Mouse (Mus musculus) forebrain, embryonic 16.5 days (tissue): ENCODE measurements around the gene Mtss1l. TPM values are rescaled to one million over a fixed set of nuclear protein-coding genes. Genes with fewer than 3 reads are reported as not detected.
A peak's percentile ranks its signal among the peaks of the same experiment; 100 is the strongest.

Experiments used
- ATAC-seq: fragments of 200-750 bp; cut with Nextera tagmentation; 2 replicates; pipeline ENCODE4 v1.8.0; 2017; ENCODE audit warnings: mild to moderate bottlenecking, moderate library complexity
- H3K27ac ChIP-seq: fragments of 300-500 bp; sonication (generic); 2 replicates; pipeline ENCODE4 v1.5.1; 2014; ENCODE audit warnings: low read length, control low read depth
- H3K27me3 ChIP-seq: fragments of 300-500 bp; sonication (generic); replicated peaks from 2 replicates; pipeline ENCODE4 v1.6.1; 2014; ENCODE audit warnings: low read length; ENCODE audit not compliant: control insufficient read depth, insufficient read depth
- H3K36me3 ChIP-seq: fragments of 300-500 bp; sonication (generic); 2 replicates; pipeline ENCODE4 v1.6.1; 2014; ENCODE audit not compliant: control insufficient read depth, insufficient read depth
- H3K4me1 ChIP-seq: fragments of 300-500 bp; sonication (generic); replicated peaks from 2 replicates; pipeline ENCODE4 v1.6.1; 2014; ENCODE audit warnings: low read length; ENCODE audit not compliant: control insufficient read depth, insufficient read depth
- H3K4me2 ChIP-seq: fragments of 300-500 bp; sonication (generic); 2 replicates; pipeline ENCODE4 v1.6.1; 2014; ENCODE audit warnings: mild to moderate bottlenecking, low read length, control low read depth
- H3K4me3 ChIP-seq: fragments of 300-500 bp; sonication (generic); replicated peaks from 2 replicates; pipeline ENCODE4 v1.5.1; 2014; ENCODE audit warnings: mild to moderate bottlenecking, low read length, control low read depth
- H3K9ac ChIP-seq: fragments of 300-500 bp; sonication (generic); replicated peaks from 2 replicates; pipeline ENCODE4 v1.6.1; 2014; ENCODE audit warnings: low read depth, low read length, control low read depth
- H3K9me3 ChIP-seq: fragments of 300-500 bp; sonication (generic); 2 replicates; pipeline ENCODE4 v1.6.1; 2016; ENCODE audit warnings: low read length; ENCODE audit not compliant: control insufficient read depth
- WGBS: fragments of 180-500 bp; shearing (Covaris S2); extraction: QIAGEN DNeasy Blood & Tissue Kit; methylation state at CpG from one replicate; pipeline ENCODE4 v1.1.7; 2014; 5-methylcytosine and 5-hydroxymethylcytosine counted together
- polyA plus RNA-seq: library from polyadenylated mRNA; unstranded; fragments of >200 nt; fragmentation: Nextera tagmentation; extraction: Ambion mirVana; gene quantifications from 2 replicates; pipeline ENCODE4 v1.2.1, GENCODE M21; 2015

Gene Mtss1l
- 24.6 and 24.8 TPM in 2 replicates for polyA plus RNA-seq

- no peaks in the 10 kb centered on the region for H3K27me3 ChIP-seq
- peak within 1 kb of the TSS; percentile 89 for H3K4me2 ChIP-seq
- H3K36me3 ChIP-seq: no peaks in the 10 kb centered on the region
- WGBS: 4% methylated on average over 61 of the region's 75 CpGs
- ATAC-seq: peak; percentile 74
- peak within 1 kb of the TSS; percentile 94 for H3K9ac ChIP-seq
- H3K4me3 ChIP-seq: peak within 1 kb of the TSS; percentile 82
- peaks cover 75% of the 10 kb centered on the region for H3K4me1 ChIP-seq
- peak within 1 kb of the TSS; percentile 88 for H3K27ac ChIP-seq
- no peaks in the 10 kb centered on the region for H3K9me3 ChIP-seq
Measured at GRCm38 (mm10) chr8:110720685-110721598, at the start of gene Mtss1l. TSS of gene Mtss1l (plus strand) at chr8:110721476.

GRCm38 (mm10) chr8:110672133-110672532, 49.1 kb upstream of the Mtss1l start:
- Histone ChIP-seq H3K27ac (no peak overlapping the region), H3K36me3 (no peaks in the 10 kb centered on the region; the same call in 1 of the 2 replicates)

GRCm38 (mm10) chr8:110673168-110673567, 48.1 kb upstream of the Mtss1l start:
- H3K4me2 ChIP-seq: no peak overlapping the region
- H3K4me3 ChIP-seq: no peak overlapping the region
- H3K36me3 ChIP-seq: no peaks in the 10 kb centered on the region; the same call in 1 of the 2 replicates
- no peak overlapping the region for H3K9ac ChIP-seq
- WGBS: 82% methylated on average over 2 of the region's 2 CpGs
- H3K27me3 ChIP-seq: no peaks in the 10 kb centered on the region
- no peak for ATAC-seq
- H3K27ac ChIP-seq: no peak overlapping the region
- no peaks in the 10 kb centered on the region for H3K9me3 ChIP-seq
- H3K4me1 ChIP-seq: peaks cover 2% of the 10 kb centered on the region; the same call in 1 of the 2 replicates

More at GRCm38 (mm10) chr8:110672133-110672532, 49.1 kb upstream of the Mtss1l start:
- Histone ChIP-seq H3K9ac (no peak overlapping the region), H3K4me1 (peaks cover 2% of the 10 kb centered on the region; the same call in 1 of the 2 replicates), H3K9me3 (no peaks in the 10 kb centered on the region), H3K27me3 (no peaks in the 10 kb centered on the region), H3K4me2 (no peak overlapping the region), H3K4me3 (no peak overlapping the region)
- 88% methylated on average over 2 of the region's 2 CpGs for WGBS
- ATAC-seq: no peak

GRCm38 (mm10) chr8:110674589-110674988, 46.7 kb upstream of the Mtss1l start:
- peaks cover 2% of the 10 kb centered on the region; the same call in 1 of the 2 replicates for H3K4me1 ChIP-seq
- H3K9ac ChIP-seq: no peak overlapping the region
- no peak overlapping the region for H3K27ac ChIP-seq
- H3K9me3 ChIP-seq: no peaks in the 10 kb centered on the region
- no peak overlapping the region for H3K4me3 ChIP-seq
- no peaks in the 10 kb centered on the region for H3K27me3 ChIP-seq
- no peak for ATAC-seq
- WGBS: 100% methylated on average over 1 of the region's 1 CpGs
- H3K4me2 ChIP-seq: no peak overlapping the region
- no peaks in the 10 kb centered on the region; the same call in 1 of the 2 replicates for H3K36me3 ChIP-seq

- no peak overlapping the region for H3K9ac ChIP-seq
- ATAC-seq: no peak
- H3K27me3 ChIP-seq: no peaks in the 10 kb centered on the region
- no peak overlapping the region for H3K27ac ChIP-seq
- no peaks in the 10 kb centered on the region; the same call in 1 of the 2 replicates for H3K36me3 ChIP-seq
- no peaks in the 10 kb centered on the region for H3K9me3 ChIP-seq
- H3K4me2 ChIP-seq: no peak overlapping the region
- 87% methylated on average over 5 of the region's 5 CpGs for WGBS
- H3K4me3 ChIP-seq: no peak overlapping the region
- H3K4me1 ChIP-seq: no peaks in the 10 kb centered on the region
Measured at GRCm38 (mm10) chr8:110676702-110677101, 44.6 kb upstream of the Mtss1l start.

GRCm38 (mm10) chr8:110677174-110677660, 44.1 kb upstream of the Mtss1l start:
- 95% methylated on average over 5 of the region's 5 CpGs for WGBS
- H3K36me3 ChIP-seq: no peaks in the 10 kb centered on the region; the same call in 1 of the 2 replicates
- H3K4me3 ChIP-seq: no peak overlapping the region
- H3K4me2 ChIP-seq: no peak overlapping the region
- H3K27ac ChIP-seq: no peak overlapping the region
- H3K9ac ChIP-seq: no peak overlapping the region
- ATAC-seq: no peak
- no peaks in the 10 kb centered on the region for H3K4me1 ChIP-seq
- no peaks in the 10 kb centered on the region for H3K27me3 ChIP-seq
- H3K9me3 ChIP-seq: no peaks in the 10 kb centered on the region

- Histone ChIP-seq H3K36me3 (no peaks in the 10 kb centered on the region; the same call in 1 of the 2 replicates), H3K9ac (no peak overlapping the region), H3K4me1 (no peaks in the 10 kb centered on the region), H3K9me3 (no peaks in the 10 kb centered on the region), H3K4me2 (no peak overlapping the region), H3K27me3 (no peaks in the 10 kb centered on the region), H3K27ac (no peak overlapping the region), H3K4me3 (no peak overlapping the region)
- ATAC-seq: no peak
- 78% methylated on average over 3 of the region's 3 CpGs for WGBS
Measured at GRCm38 (mm10) chr8:110678989-110679388, 42.3 kb upstream of the Mtss1l start.

GRCm38 (mm10) chr8:110687726-110688125, 33.5 kb upstream of the Mtss1l start:
- Histone ChIP-seq H3K27me3 (no peaks in the 10 kb centered on the region), H3K4me3 (no peak overlapping the region), H3K4me2 (no peak overlapping the region), H3K36me3 (peaks cover 3% of the 10 kb centered on the region; the same call in 1 of the 2 replicates), H3K9ac (0 out of 2 replicates have a peak overlapping the region, but pooled peaks have one; percentile 32), H3K9me3 (no peaks in the 10 kb centered on the region), H3K4me1 (peaks cover 5% of the 10 kb centered on the region; the same call in 1 of the 2 replicates), H3K27ac (peak overlapping the region; percentile 41)
- peak; percentile 54 for ATAC-seq
- 66% methylated on average over 5 of the region's 5 CpGs for WGBS

GRCm38 (mm10) chr8:110689961-110690360, 31.3 kb upstream of the Mtss1l start:
- Histone ChIP-seq H3K9ac (no peak overlapping the region), H3K4me2 (no peak overlapping the region), H3K27me3 (no peaks in the 10 kb centered on the region), H3K27ac (no peak overlapping the region), H3K4me1 (peaks cover 11% of the 10 kb centered on the region), H3K4me3 (no peak overlapping the region), H3K36me3 (peaks cover 3% of the 10 kb centered on the region; the same call in 1 of the 2 replicates), H3K9me3 (no peaks in the 10 kb centered on the region)
- no peak for ATAC-seq
- 93% methylated on average over 8 of the region's 9 CpGs for WGBS
